Mouse (Mus musculus) intestine, postnatal 0 days (tissue): ENCODE results near the gene Lpp. TPM values are rescaled to one million over a fixed set of nuclear protein-coding genes. Genes with fewer than 3 reads are reported as not detected.
A peak's percentile ranks its signal among the peaks of the same experiment; 100 is the strongest.

Source experiments
- ATAC-seq: fragments of 200-750 bp; cut with Nextera tagmentation; 2 replicates; pipeline ENCODE4 v1.8.0; 2017; ENCODE audit warnings: mild to moderate bottlenecking, moderate TSS enrichment, moderate library complexity
- H3K27ac ChIP-seq: fragments of 300-500 bp; sonication (generic); 2 replicates; pipeline ENCODE4 v1.5.1; 2014; ENCODE audit warnings: mild to moderate bottlenecking, low read depth, low read length, moderate library complexity
- H3K27me3 ChIP-seq: fragments of 300-500 bp; sonication (generic); replicated peaks from 2 replicates; pipeline ENCODE4 v1.6.1; 2014; ENCODE audit warnings: low read length, mixed read lengths; ENCODE audit not compliant: control insufficient read depth, insufficient read depth
- H3K36me3 ChIP-seq: fragments of 300-500 bp; sonication (generic); 2 replicates; pipeline ENCODE4 v1.6.1; 2014; ENCODE audit warnings: mild to moderate bottlenecking, moderate library complexity; ENCODE audit not compliant: control insufficient read depth, insufficient read depth
- H3K4me1 ChIP-seq: fragments of 300-500 bp; sonication (generic); replicated peaks from 2 replicates; pipeline ENCODE4 v1.6.1; 2014; ENCODE audit warnings: antibody characterized with exemption, low read length, mixed read lengths; ENCODE audit not compliant: control insufficient read depth, insufficient read depth
- H3K4me2 ChIP-seq: fragments of 300-500 bp; sonication (generic); replicated peaks from 2 replicates; pipeline ENCODE4 v1.6.1; 2014; ENCODE audit warnings: low read depth, mild to moderate bottlenecking, moderate library complexity
- H3K4me3 ChIP-seq: fragments of 300-500 bp; sonication (generic); 2 replicates; pipeline ENCODE4 v1.5.1; 2014; ENCODE audit warnings: low read depth, low read length
- H3K9ac ChIP-seq: fragments of 300-500 bp; sonication (generic); 2 replicates; pipeline ENCODE4 v1.6.1; 2014; ENCODE audit warnings: mild to moderate bottlenecking, low read depth, low read length
- H3K9me3 ChIP-seq: fragments of 300-500 bp; sonication (generic); 2 replicates; pipeline ENCODE4 v1.6.1; 2016; ENCODE audit warnings: mixed run types; ENCODE audit not compliant: control insufficient read depth
- CTCF ChIP-seq: sonication (generic); IDR thresholded peaks from 2 replicates; pipeline ENCODE4 v1.5.1; 2016; ENCODE audit warnings: low read depth, mild to moderate bottlenecking, control low read depth, antibody characterized with exemption, moderate library complexity
- WGBS: fragments of 180-500 bp; shearing (Covaris S2); extraction: QIAGEN DNeasy Blood & Tissue Kit; methylation state at CpG from one replicate; pipeline ENCODE4 v1.1.7; 2014; 5-methylcytosine and 5-hydroxymethylcytosine counted together
- polyA plus RNA-seq: library from polyadenylated mRNA; unstranded; fragments of >200 nt; fragmentation: Nextera tagmentation; extraction: Ambion mirVana; gene quantifications from 2 replicates; pipeline ENCODE4 v1.2.1, GENCODE M21; 2015

Gene Lpp
- polyA plus RNA-seq, 1 experiment from 2014 or later = 32.8 TPM

- no peak for TF ChIP-seq CTCF
- ATAC-seq = no peak
- Histone ChIP-seq H3K4me3 (no peak overlapping the region), H3K9ac (no peak overlapping the region), H3K36me3 (no peaks in the 10 kb centered on the region), H3K9me3 (no peaks in the 10 kb centered on the region), H3K4me2 (0 out of 2 replicates have a peak overlapping the region, but pooled peaks have one; percentile 24), H3K27me3 (no peaks in the 10 kb centered on the region), H3K4me1 (peaks cover 13% of the 10 kb centered on the region), H3K27ac (no peak overlapping the region; the same call in 1 of the 2 replicates)
- WGBS = 56% methylated on average over 7 of the region's 7 CpGs
Measured at GRCm38 (mm10) chr16:24396504-24396903, 3.2 kb downstream of the Lpp start.

- no peak overlapping the region for H3K4me3 ChIP-seq
- peaks cover 13% of the 10 kb centered on the region for H3K4me1 ChIP-seq
- H3K36me3 ChIP-seq = no peaks in the 10 kb centered on the region
- H3K4me2 ChIP-seq = peak overlapping the region; percentile 47
- no peak overlapping the region for H3K9ac ChIP-seq
- H3K27me3 ChIP-seq = no peaks in the 10 kb centered on the region
- TF ChIP-seq CTCF = no peak
- WGBS = 14% methylated on average over 4 of the region's 4 CpGs
- peak overlapping the region; percentile 74 for H3K27ac ChIP-seq
- no peaks in the 10 kb centered on the region for H3K9me3 ChIP-seq
- ATAC-seq = 0 out of 2 replicates have a peak, but pooled peaks have one; percentile 15
Measured at GRCm38 (mm10) chr16:24398476-24398875, 5.2 kb downstream of the Lpp start.

- H3K36me3 ChIP-seq = no peaks in the 10 kb centered on the region
- peak overlapping the region; percentile 74 for H3K27ac ChIP-seq
- TF ChIP-seq CTCF = no peak
- no peaks in the 10 kb centered on the region for H3K9me3 ChIP-seq
- H3K4me3 ChIP-seq = no peak overlapping the region
- no peaks in the 10 kb centered on the region for H3K27me3 ChIP-seq
- WGBS = 13% methylated on average over 3 of the region's 3 CpGs
- no peak overlapping the region for H3K9ac ChIP-seq
- peaks cover 13% of the 10 kb centered on the region for H3K4me1 ChIP-seq
- H3K4me2 ChIP-seq = peak overlapping the region; percentile 47
- no peak for ATAC-seq
Measured at GRCm38 (mm10) chr16:24398893-24399292, 5.6 kb downstream of the Lpp start.

- ATAC-seq = no peak
- no peak overlapping the region for H3K27ac ChIP-seq
- WGBS = 35% methylated on average over 5 of the region's 5 CpGs
Measured at GRCm38 (mm10) chr16:24399524-24399923, 6.2 kb downstream of the Lpp start.

GRCm38 (mm10) chr16:24400776-24401175 lies 7.5 kb downstream of the Lpp start:
- Histone ChIP-seq H3K36me3 (no peaks in the 10 kb centered on the region), H3K4me3 (no peak overlapping the region), H3K27me3 (no peaks in the 10 kb centered on the region), H3K4me2 (no peak overlapping the region), H3K4me1 (peaks cover 6% of the 10 kb centered on the region), H3K27ac (no peak overlapping the region), H3K9me3 (no peaks in the 10 kb centered on the region), H3K9ac (no peak overlapping the region)
- TF ChIP-seq CTCF = no peak
- WGBS = 75% methylated on average over 2 of the region's 2 CpGs
- ATAC-seq = no peak

More at GRCm38 (mm10) chr16:24399524-24399923, 6.2 kb downstream of the Lpp start:
- no peaks in the 10 kb centered on the region for H3K9me3 ChIP-seq
- no peaks in the 10 kb centered on the region for H3K27me3 ChIP-seq
- peaks cover 13% of the 10 kb centered on the region for H3K4me1 ChIP-seq
- H3K36me3 ChIP-seq = no peaks in the 10 kb centered on the region
- H3K4me2 ChIP-seq = no peak overlapping the region
- H3K9ac ChIP-seq = no peak overlapping the region
- no peak overlapping the region for H3K4me3 ChIP-seq
- peak; percentile 54 for TF ChIP-seq CTCF

GRCm38 (mm10) chr16:24402801-24403200 lies 9.5 kb downstream of the Lpp start:
- no peaks in the 10 kb centered on the region for H3K9me3 ChIP-seq
- H3K27me3 ChIP-seq = no peaks in the 10 kb centered on the region
- WGBS = 85% methylated on average over 4 of the region's 4 CpGs
- peak; percentile 68 for ATAC-seq
- 0 out of 2 replicates have a peak overlapping the region, but pooled peaks have one; percentile 28 for H3K27ac ChIP-seq
- H3K4me2 ChIP-seq = no peak overlapping the region
- H3K4me1 ChIP-seq = peaks cover 6% of the 10 kb centered on the region
- no peak overlapping the region for H3K4me3 ChIP-seq
- no peak for TF ChIP-seq CTCF
- H3K9ac ChIP-seq = no peak overlapping the region
- H3K36me3 ChIP-seq = no peaks in the 10 kb centered on the region
